Mouse (Mus musculus): ENCODE data around the gene Opcml. TPM values are rescaled to one million over a fixed set of nuclear protein-coding genes. Genes with fewer than 3 reads are reported as not detected.

Gene Opcml
- polyA plus RNA-seq, 1 experiment, result not detected

GRCm38 (mm10) chr9:27986604-27987588 lies 196.3 kb downstream of the Opcml start:
- no peaks in the 10 kb centered on the region for H3K27me3 ChIP-seq (ENCODE audit: control insufficient read depth, insufficient read depth, insufficient read length)
- no peak overlapping the region for H3ac ChIP-seq (ENCODE audit: control insufficient read depth, insufficient read length)
- no peak overlapping the region for H3K4me3 ChIP-seq
- TF ChIP-seq MAX (IDR thresholded peaks at IDR 0.05; ENCODE audit: low read depth) (no peak), POLR2AphosphoS2 (IDR thresholded peaks at IDR 0.05; ENCODE audit: insufficient read length, low read depth) (no peak), TCF3 (IDR thresholded peaks at IDR 0.05; ENCODE audit: insufficient read length, low read depth) (no peak), REST (IDR thresholded peaks at IDR 0.05; ENCODE audit: insufficient read depth, insufficient read length) (no peak), USF1 (IDR thresholded peaks at IDR 0.05; ENCODE audit: low read depth) (no peak), MYOG (IDR thresholded peaks at IDR 0.05; ENCODE audit: control insufficient read depth in 1 of 3, insufficient read depth in 1 of 3, insufficient read length in 2 of 3, low read depth in 2 of 3) (no peak), TCF12 (IDR thresholded peaks at IDR 0.05; ENCODE audit: insufficient read depth, poor library complexity, severe bottlenecking) (no peak), E2F4 (IDR thresholded peaks at IDR 0.05; ENCODE audit: insufficient read depth) (no peak), CEBPB (IDR thresholded peaks at IDR 0.05; ENCODE audit: insufficient read depth, poor library complexity, severe bottlenecking) (no peak), SRF (IDR thresholded peaks at IDR 0.05; ENCODE audit: control insufficient read depth, insufficient read length, low read depth) (no peak), MYOD1 (IDR thresholded peaks at IDR 0.05; ENCODE audit: control insufficient read depth in 1 of 3, insufficient read length in 2 of 3, low read depth in 2 of 3) (no peak), POLR2A (IDR thresholded peaks at IDR 0.05; ENCODE audit: insufficient read length, low read depth) (no peak)
- no peak overlapping the region for H3K4me2 ChIP-seq (ENCODE audit: low read depth)
- no peaks in the 10 kb centered on the region for H3K79me2 ChIP-seq (ENCODE audit: control insufficient read depth, insufficient read depth)
- no peaks in the 10 kb centered on the region for H3K36me3 ChIP-seq (ENCODE audit: control insufficient read depth, insufficient read depth)

GRCm38 (mm10) chr9:27991611-27992010 lies 201.0 kb downstream of the Opcml start:
- H3K36me3 ChIP-seq (ENCODE audit: control insufficient read depth, insufficient read depth), result no peaks in the 10 kb centered on the region
- H3K79me2 ChIP-seq (ENCODE audit: control insufficient read depth, insufficient read depth), result no peaks in the 10 kb centered on the region
- H3K27me3 ChIP-seq (ENCODE audit: control insufficient read depth, insufficient read depth, insufficient read length), result no peaks in the 10 kb centered on the region
- H3K4me3 ChIP-seq, result no peak overlapping the region
- H3K4me2 ChIP-seq (ENCODE audit: low read depth), result no peak overlapping the region
- no peak for TF ChIP-seq TCF3 (IDR thresholded peaks at IDR 0.05; ENCODE audit: insufficient read length, low read depth)
- TF ChIP-seq MYOD1 (IDR thresholded peaks at IDR 0.05; ENCODE audit: control insufficient read depth in 1 of 3, insufficient read length in 2 of 3, low read depth in 2 of 3), result no peak
- TF ChIP-seq POLR2AphosphoS2 (IDR thresholded peaks at IDR 0.05; ENCODE audit: insufficient read length, low read depth), result no peak
- TF ChIP-seq CEBPB (IDR thresholded peaks at IDR 0.05; ENCODE audit: insufficient read depth, poor library complexity, severe bottlenecking), result no peak
- TF ChIP-seq USF1 (IDR thresholded peaks at IDR 0.05; ENCODE audit: low read depth), result no peak
- TF ChIP-seq E2F4 (IDR thresholded peaks at IDR 0.05; ENCODE audit: insufficient read depth), result no peak
- no peak for TF ChIP-seq TCF12 (IDR thresholded peaks at IDR 0.05; ENCODE audit: insufficient read depth, poor library complexity, severe bottlenecking)
- TF ChIP-seq MAX (IDR thresholded peaks at IDR 0.05; ENCODE audit: low read depth), result no peak
- TF ChIP-seq REST (IDR thresholded peaks at IDR 0.05; ENCODE audit: insufficient read depth, insufficient read length), result no peak
- no peak for TF ChIP-seq POLR2A (IDR thresholded peaks at IDR 0.05; ENCODE audit: insufficient read length, low read depth)
- no peak for TF ChIP-seq MYOG (IDR thresholded peaks at IDR 0.05; ENCODE audit: control insufficient read depth in 1 of 3, insufficient read depth in 1 of 3, insufficient read length in 2 of 3, low read depth in 2 of 3)
- no peak for TF ChIP-seq SRF (IDR thresholded peaks at IDR 0.05; ENCODE audit: control insufficient read depth, insufficient read length, low read depth)
- H3ac ChIP-seq (ENCODE audit: control insufficient read depth, insufficient read length), result no peak overlapping the region

DNA sequence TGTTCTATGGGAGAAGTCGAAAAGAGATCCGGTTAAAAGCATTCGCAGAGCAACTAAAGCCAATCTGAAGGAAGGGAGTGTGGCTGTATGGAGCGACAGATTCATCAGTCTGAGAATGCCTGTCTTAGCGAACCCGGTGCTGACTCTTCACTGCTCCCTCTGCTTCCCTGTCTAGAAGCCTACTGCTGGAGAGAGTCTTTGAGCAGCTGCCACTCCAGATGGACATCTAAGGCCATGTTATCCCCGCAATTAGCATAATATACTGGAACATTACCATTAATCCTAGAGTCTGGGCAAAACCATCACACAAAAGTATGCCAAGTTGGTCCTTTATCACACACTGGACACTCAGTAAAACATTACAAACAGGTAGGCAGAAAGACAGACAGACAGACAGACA lies 206.0 kb downstream of the Opcml start:
- no peaks in the 10 kb centered on the region for H3K36me3 ChIP-seq (ENCODE audit: control insufficient read depth, insufficient read depth)
- H3K4me2 ChIP-seq (ENCODE audit: low read depth), result no peak overlapping the region
- no peaks in the 10 kb centered on the region for H3K27me3 ChIP-seq (ENCODE audit: control insufficient read depth, insufficient read depth, insufficient read length)
- TF ChIP-seq USF1 (IDR thresholded peaks at IDR 0.05; ENCODE audit: low read depth), result no peak
- no peak for TF ChIP-seq TCF12 (IDR thresholded peaks at IDR 0.05; ENCODE audit: insufficient read depth, poor library complexity, severe bottlenecking)
- no peak for TF ChIP-seq MYOD1 (IDR thresholded peaks at IDR 0.05; ENCODE audit: control insufficient read depth in 1 of 3, insufficient read length in 2 of 3, low read depth in 2 of 3)
- no peak for TF ChIP-seq POLR2AphosphoS2 (IDR thresholded peaks at IDR 0.05; ENCODE audit: insufficient read length, low read depth)
- TF ChIP-seq CEBPB (IDR thresholded peaks at IDR 0.05; ENCODE audit: insufficient read depth, poor library complexity, severe bottlenecking), result no peak
- TF ChIP-seq MAX (IDR thresholded peaks at IDR 0.05; ENCODE audit: low read depth), result no peak
- no peak for TF ChIP-seq REST (IDR thresholded peaks at IDR 0.05; ENCODE audit: insufficient read depth, insufficient read length)
- no peak for TF ChIP-seq MYOG (IDR thresholded peaks at IDR 0.05; ENCODE audit: control insufficient read depth in 1 of 3, insufficient read depth in 1 of 3, insufficient read length in 2 of 3, low read depth in 2 of 3)
- TF ChIP-seq SRF (IDR thresholded peaks at IDR 0.05; ENCODE audit: control insufficient read depth, insufficient read length, low read depth), result no peak
- H3ac ChIP-seq (ENCODE audit: control insufficient read depth, insufficient read length), result no peak overlapping the region
- H3K79me2 ChIP-seq (ENCODE audit: control insufficient read depth, insufficient read depth), result no peaks in the 10 kb centered on the region
- no peak overlapping the region for H3K4me3 ChIP-seq

DNA sequence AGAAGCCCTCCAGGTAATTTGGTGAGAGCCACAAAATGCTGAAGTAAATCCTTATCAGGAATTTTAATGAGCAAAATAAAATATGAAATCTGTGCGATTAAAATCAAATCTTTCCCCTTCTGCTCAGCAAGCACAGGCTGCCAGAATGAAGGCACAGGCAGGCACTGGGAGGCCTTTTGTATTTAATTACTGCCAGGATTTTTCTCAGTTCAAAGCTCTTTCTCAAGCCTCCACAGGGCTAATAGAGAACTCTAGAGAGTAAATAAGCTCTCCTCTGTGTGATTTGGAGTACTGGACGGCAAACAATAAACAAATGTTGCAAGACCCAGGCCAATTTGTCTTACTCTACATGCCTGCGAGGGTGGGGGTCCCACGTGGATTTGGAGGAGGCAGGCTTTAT lies 208.2 kb downstream of the Opcml start:
- H3K4me2 ChIP-seq (ENCODE audit: low read depth), result no peak overlapping the region
- H3ac ChIP-seq (ENCODE audit: control insufficient read depth, insufficient read length), result no peak overlapping the region
- H3K4me3 ChIP-seq, result no peak overlapping the region
- no peaks in the 10 kb centered on the region for H3K27me3 ChIP-seq (ENCODE audit: control insufficient read depth, insufficient read depth, insufficient read length)
- TF ChIP-seq E2F4 (IDR thresholded peaks at IDR 0.05; ENCODE audit: insufficient read depth) (no peak), POLR2A (IDR thresholded peaks at IDR 0.05; ENCODE audit: insufficient read length, low read depth) (no peak), POLR2AphosphoS2 (IDR thresholded peaks at IDR 0.05; ENCODE audit: insufficient read length, low read depth) (no peak), TCF3 (IDR thresholded peaks at IDR 0.05; ENCODE audit: insufficient read length, low read depth) (no peak), SRF (IDR thresholded peaks at IDR 0.05; ENCODE audit: control insufficient read depth, insufficient read length, low read depth) (no peak)
- H3K79me2 ChIP-seq (ENCODE audit: control insufficient read depth, insufficient read depth), result no peaks in the 10 kb centered on the region
- no peaks in the 10 kb centered on the region for H3K36me3 ChIP-seq (ENCODE audit: control insufficient read depth, insufficient read depth)
